In genomic region chr2:51972641-51973409, GRCm38 (mm10) we compare ENCODE assay signal across 8 mouse cellular contexts. TPM values are rescaled to one million over a fixed set of nuclear protein-coding genes. Genes with fewer than 3 reads are reported as not detected.
DNase-seq lines count a peak whose midpoint lies in the region; ATAC-seq and TF ChIP-seq lines count a peak whose summit lies in the region.

No protein-coding gene starts in this region.

- ATAC-seq in hindbrain, embryonic 13.5 days (ENCODE audit: low FRiP score): peak; percentile 73

- DNase-seq in T-cell, adult 2 months (ENCODE audit: low spot score): peak; percentile 81
- DNase-seq in cerebellum, adult 2 months: peak; percentile 42 to 59
- peak; percentile 21 for DNase-seq in forelimb bud, embryonic 11.5 days (ENCODE audit: low read depth, low spot score)
- DNase-seq in layer of hippocampus, postnatal 36 days: peak; percentile 9 to 13
- DNase-seq in lung, postnatal 4 days: peak; percentile 57 to 73
- DNase-seq in retina, postnatal 1 day: peak; percentile 85
- DNase-seq in urinary bladder, postnatal 25 days (ENCODE audit: low spot score): peak; percentile 29

- no peaks in the 10 kb centered on the region for H3K27me3 ChIP-seq in cerebellum, adult 2 months (ENCODE audit: control insufficient read depth, insufficient read depth, low read length)
- no peaks in the 10 kb centered on the region for H3K27me3 ChIP-seq in hindbrain, embryonic 13.5 days

- TF ChIP-seq CTCF in cerebellum, adult 2 months (IDR thresholded peaks at IDR 0.05; ENCODE audit: borderline replicate concordance, insufficient read depth, low read depth, low read length): no peak

- peak overlapping the region; percentile 71 for H3K9ac ChIP-seq in hindbrain, embryonic 13.5 days

- no peaks in the 10 kb centered on the region for H3K4me1 ChIP-seq in cerebellum, adult 2 months (ENCODE audit: control insufficient read depth, insufficient read depth, low read length)
- peaks cover 6% of the 10 kb centered on the region; the same call in 1 of the 2 replicates for H3K4me1 ChIP-seq in hindbrain, embryonic 13.5 days (replicated peaks)

- H3K9me3 ChIP-seq in hindbrain, embryonic 13.5 days: no peaks in the 10 kb centered on the region

- no peaks in the 10 kb centered on the region for H3K36me3 ChIP-seq in hindbrain, embryonic 13.5 days

- H3K27ac ChIP-seq in cerebellum, adult 2 months (ENCODE audit: insufficient read depth, low read length): peak overlapping the region; percentile 49
- H3K27ac ChIP-seq in hindbrain, embryonic 13.5 days: peak overlapping the region; percentile 49; the same call in 1 of the 2 replicates

- H3K4me3 ChIP-seq in cerebellum, adult 2 months (replicated peaks; ENCODE audit: insufficient read depth, low read depth, low read length): peak overlapping the region; percentile 72
- H3K4me3 ChIP-seq in hindbrain, embryonic 13.5 days: peak overlapping the region; percentile 50

- no peak for TF ChIP-seq POLR2A in cerebellum, adult 2 months (IDR thresholded peaks at IDR 0.05; ENCODE audit: borderline replicate concordance, insufficient read depth, low read length)

- 3% methylated on average over 40 of the region's 40 CpGs for WGBS in cerebellum, adult 2 months
- 4% methylated on average over 40 of the region's 40 CpGs for WGBS in hindbrain, embryonic 13.5 days

- H3K4me2 ChIP-seq in hindbrain, embryonic 13.5 days: peak overlapping the region; percentile 77

RNA-seq across cellular contexts. Expression of gene Nmi, which starts 0.5 kb away (rescaled TPM):
- 6.7 and 8.1 TPM in 2 replicates for polyA plus RNA-seq in cerebellum, adult 2 months (2012; rRNA removed)
- 5.8 and 6.4 TPM in 2 replicates for polyA plus RNA-seq in hindbrain, embryonic 13.5 days (2015; fragmentation: Nextera tagmentation; extraction: Ambion mirVana)
- 1 to 10 TPM; 2.2 to 3.9 TPM for total RNA-seq in layer of hippocampus, postnatal 36 days (2021)

RNA-seq across cellular contexts. Expression of gene Rbm43, which starts 37.9 kb away (rescaled TPM):
- 18.8 and 19.8 TPM in 2 replicates for polyA plus RNA-seq in cerebellum, adult 2 months (2012; rRNA removed)
- 5.0 and 6.2 TPM in 2 replicates for polyA plus RNA-seq in hindbrain, embryonic 13.5 days (2015; fragmentation: Nextera tagmentation; extraction: Ambion mirVana)
- 10 to 100 TPM; 18.8 to 20.3 TPM for total RNA-seq in layer of hippocampus, postnatal 36 days (2021)

Comparison
In these comparisons a context has a peak if more than half of its experiments do, and no peak if none do; other contexts are left out.
1. Peak in every context shown above with its lines: DNase-seq, ATAC-seq, H3K4me3 ChIP-seq and H3K27ac ChIP-seq.
2. DNase-seq: peak in every context shown above with its lines; median percentile 85 in retina, postnatal 1 day; 81 in T-cell, adult 2 months; 65 in lung, postnatal 4 days; 50 in cerebellum, adult 2 months; 29 in urinary bladder, postnatal 25 days; 21 in forelimb bud, embryonic 11.5 days; 11 in layer of hippocampus, postnatal 36 days.